Mouse (Mus musculus): ENCODE results near the gene Cela1. TPM values are rescaled to one million over a fixed set of nuclear protein-coding genes. Genes with fewer than 3 reads are reported as not detected.

Cela1 gene
- total RNA-seq, 2 experiments from 2014 or later = 2.7 TPM

DNA sequence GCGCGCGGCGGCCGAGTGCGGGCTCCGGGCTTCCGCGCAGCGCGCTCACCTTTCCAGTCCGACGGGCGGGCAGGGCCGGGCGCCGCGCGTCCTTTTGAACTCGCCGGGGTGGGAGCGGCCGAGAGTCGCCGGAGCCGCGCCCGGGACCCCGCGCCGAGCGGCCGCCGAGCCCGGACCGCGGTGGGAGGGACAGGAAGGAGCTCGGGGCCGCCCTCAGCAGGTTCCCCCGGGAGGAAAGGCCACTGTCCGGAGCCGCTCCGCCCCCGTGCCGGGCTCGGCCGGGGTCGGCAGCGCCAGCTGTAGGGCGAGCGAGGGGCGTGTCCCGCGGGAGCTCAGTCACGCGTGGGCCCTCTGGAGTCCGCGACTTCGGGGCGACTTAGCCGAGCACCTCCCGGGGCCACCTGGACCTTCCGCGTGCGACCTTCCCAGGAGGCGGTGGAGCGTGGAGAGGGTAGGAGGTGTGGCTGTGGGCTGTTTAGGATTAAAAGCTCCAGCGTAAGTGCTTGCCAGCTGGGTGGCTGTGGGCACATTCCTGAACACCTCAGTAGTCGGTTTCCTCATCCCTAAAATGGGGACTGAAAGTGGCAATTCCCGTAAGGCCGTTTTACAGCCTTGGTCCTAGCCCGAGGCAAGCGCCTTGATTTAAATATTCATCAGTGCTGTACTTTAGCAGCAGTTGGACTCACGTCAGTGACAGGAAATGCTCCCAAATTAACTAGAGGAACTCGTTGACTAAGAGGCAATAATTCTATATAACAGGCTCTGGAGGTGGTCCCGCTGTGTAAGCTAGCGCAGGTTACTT lies 50.8 kb downstream of the Cela1 start, which contains the start of gene Smagp:
Smagp (minus strand) TSS at position 241 of the 802 bp plus-strand sequence.
- no peak for DNase-seq (ENCODE audit: low spot score in 2 of 2)

GRCm38 (mm10) chr15:100635851-100636645 lies 51.7 kb downstream of the Cela1 start:
- no peak for DNase-seq (ENCODE audit: low spot score in 2 of 2)

DNA sequence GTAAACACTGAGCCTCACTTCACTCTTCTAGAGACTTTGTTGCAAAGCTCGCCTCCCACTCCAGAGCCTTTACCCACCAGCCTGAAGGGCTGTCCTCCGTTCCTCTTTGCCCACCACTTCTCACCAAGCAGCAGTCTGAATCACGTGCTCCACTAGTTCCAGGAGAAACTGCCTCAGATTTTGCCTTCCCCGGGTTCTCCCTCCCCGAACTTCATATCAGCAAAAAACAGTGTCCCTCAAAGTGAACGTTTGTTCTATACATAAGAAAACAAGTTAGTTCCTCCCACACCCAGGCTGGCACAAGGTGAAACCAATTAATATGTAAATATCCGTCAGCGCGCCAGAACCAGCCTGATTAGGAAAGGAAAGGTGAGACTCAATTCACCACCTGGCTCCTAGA lies 52.5 kb downstream of the Cela1 start:
- no peak for DNase-seq (ENCODE audit: low spot score in 2 of 2)

- no peak for DNase-seq (ENCODE audit: low spot score in 2 of 2)
Measured at GRCm38 (mm10) chr15:100633341-100633740, 54.4 kb downstream of the Cela1 start.

DNA sequence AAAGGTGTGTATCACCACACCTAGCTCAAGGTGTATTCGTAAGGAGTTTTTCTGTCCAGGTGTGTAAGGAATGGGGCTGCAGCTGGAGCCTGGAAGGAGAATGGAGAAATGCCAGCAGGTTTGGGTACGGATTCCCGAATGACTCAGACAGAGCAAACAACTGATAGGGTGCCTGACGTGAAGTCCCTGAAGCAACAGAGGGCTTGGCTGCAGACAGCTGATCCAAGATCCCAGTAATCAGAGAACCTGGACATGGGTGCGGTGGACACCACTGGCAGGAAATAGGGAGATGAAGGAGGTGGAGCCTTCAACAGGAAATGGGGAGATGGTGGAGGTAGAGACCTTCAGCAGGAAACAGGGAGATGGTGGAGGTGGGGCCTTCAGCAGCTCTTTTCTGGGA lies 55.4 kb downstream of the Cela1 start:
- no peak for DNase-seq (ENCODE audit: low spot score in 2 of 2)

DNA sequence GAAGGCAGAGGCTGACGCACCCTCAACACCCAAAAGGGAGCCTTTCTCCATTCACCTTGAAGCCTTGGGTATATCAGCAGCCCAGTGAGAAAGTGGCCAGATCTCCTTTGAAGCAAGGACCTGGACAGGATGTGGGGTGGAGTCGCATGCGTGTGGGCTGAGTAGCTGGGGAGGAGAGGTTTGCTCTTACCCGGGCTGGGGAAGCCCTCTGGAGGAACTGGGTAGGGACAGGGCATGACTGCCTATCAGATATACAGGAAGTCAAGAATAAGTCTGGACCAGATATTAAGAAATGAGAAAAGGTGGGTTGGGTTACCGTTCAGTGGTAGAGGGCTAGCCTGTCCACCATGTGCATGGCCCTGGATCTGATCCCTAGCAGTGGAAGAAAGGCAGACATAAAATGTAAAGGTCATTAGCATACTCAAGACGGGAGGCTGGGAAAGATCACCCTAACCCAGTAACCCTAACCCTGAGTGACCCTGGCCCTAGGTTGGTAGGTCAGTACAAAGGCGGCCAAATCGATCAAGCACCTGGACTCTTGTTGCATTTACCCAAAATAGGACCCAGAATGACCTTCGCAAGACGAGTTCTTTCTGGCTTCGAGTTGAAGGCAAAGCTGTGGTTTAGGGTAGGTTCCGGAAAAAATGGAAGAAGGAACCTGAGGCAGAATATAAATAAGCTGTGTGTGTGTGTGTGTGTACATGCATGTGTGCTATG lies 56.1 kb downstream of the Cela1 start:
- DNase-seq (ENCODE audit: low spot score in 2 of 2) = no peak

GRCm38 (mm10) chr15:100630126-100630525 lies 57.6 kb downstream of the Cela1 start:
- DNase-seq (ENCODE audit: low spot score in 2 of 2) = no peak

GRCm38 (mm10) chr15:100628797-100629196 lies 58.9 kb downstream of the Cela1 start:
- DNase-seq (ENCODE audit: low spot score in 2 of 2) = no peak

DNA sequence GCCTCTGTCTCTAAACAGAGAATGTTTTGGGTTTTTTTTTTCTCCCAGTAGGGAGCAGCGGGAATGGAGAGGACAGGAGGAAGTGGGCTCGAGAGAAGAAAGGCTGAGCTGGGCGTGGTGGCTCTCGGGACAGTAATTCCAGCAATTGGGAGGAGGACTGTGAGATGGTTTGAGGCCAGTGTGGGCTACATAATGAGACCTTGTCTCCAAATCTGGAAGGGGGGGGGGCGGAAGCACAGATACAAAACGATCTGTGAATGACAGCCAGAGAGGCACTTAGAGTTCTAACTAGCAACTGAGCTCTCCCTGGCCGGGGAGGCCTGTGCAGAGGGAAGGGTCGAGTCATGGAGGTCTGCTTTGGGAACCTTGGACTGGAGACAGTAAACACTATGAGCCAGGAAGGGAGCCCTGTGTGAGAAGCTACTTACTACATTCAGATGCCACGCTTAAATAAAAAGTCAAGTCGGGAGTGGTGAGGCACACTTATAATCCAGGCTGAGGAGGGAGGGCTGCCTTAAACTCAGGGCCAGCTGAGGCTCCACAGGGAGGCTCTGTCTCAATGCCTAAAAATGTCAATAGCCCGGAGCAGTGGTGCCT lies 59.8 kb downstream of the Cela1 start:
- DNase-seq (ENCODE audit: low spot score in 2 of 2) = no peak

GRCm38 (mm10) chr15:100627287-100627686 lies 60.4 kb downstream of the Cela1 start:
- DNase-seq (ENCODE audit: low spot score in 2 of 2) = no peak

DNA sequence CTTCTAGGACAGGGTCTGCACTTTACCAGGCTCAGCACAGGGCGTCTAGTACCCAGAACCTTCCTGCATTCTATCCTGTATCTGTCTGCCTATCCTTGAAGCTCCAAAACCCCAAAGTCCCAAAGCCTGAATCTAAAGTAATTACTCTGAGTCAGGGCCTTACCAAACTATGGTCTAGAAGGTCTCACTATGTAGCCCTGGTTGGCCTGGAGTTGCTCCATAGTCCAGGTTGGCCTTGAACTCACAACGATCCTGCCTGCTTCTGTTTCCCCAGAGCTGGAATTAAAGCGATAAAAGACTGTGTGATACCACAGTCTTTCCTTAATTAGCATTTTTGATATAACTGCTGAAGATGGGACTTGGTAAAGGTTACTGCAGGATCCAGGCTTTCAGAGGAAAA lies 63.3 kb downstream of the Cela1 start:
- DNase-seq (ENCODE audit: low spot score in 2 of 2) = no peak

Small RNAs within 50 kb of the gene (microRNA-seq; reads per million reads assigned to microRNA genes)
- 0 reads per million in 2 experiments for gene Mir6961

Other genes starting within 250 kb of the Cela1 start
- gene Letmd1, start 218.9 kb downstream of the Cela1 start, total RNA-seq (2021) = 10 to 100 TPM; 55.3 to 63.7 TPM
- 10 to 100 TPM; 33.6 to 36.0 TPM for gene Csrnp2, start 192.4 kb downstream of the Cela1 start, total RNA-seq (2021)
- gene Tfcp2, start 135.9 kb downstream of the Cela1 start, total RNA-seq (2021) = 10 to 100 TPM; 25.4 to 31.6 TPM
- gene Pou6f1, start 87.9 kb downstream of the Cela1 start, total RNA-seq (2021) = 100 to 1,000 TPM; 119 to 127 TPM
- 100 to 1,000 TPM; 114 to 119 TPM for gene Dazap2, start 72.6 kb downstream of the Cela1 start, total RNA-seq (2021)
- gene Smagp, start 51.0 kb downstream of the Cela1 start, total RNA-seq (2021) = 1 to 10 TPM; 1.2 to 1.9 TPM
- 1 to 10 TPM; 5.2 to 5.4 TPM for gene Bin2, start 18.4 kb downstream of the Cela1 start, total RNA-seq (2021)
- 1 to 10 TPM; 5.7 to 6.7 TPM for gene Galnt6, start 41.5 kb upstream of the Cela1 start, total RNA-seq (2021)
- gene Slc4a8, start 73.8 kb upstream of the Cela1 start, total RNA-seq (2021) = 10 to 100 TPM; 67.6 to 73.7 TPM
- 100 to 1,000 TPM; 197 to 226 TPM for gene Scn8a, start 181.9 kb upstream of the Cela1 start, total RNA-seq (2021)

Data from left cerebral cortex, adult 18-20 months (tissue).